Mouse (Mus musculus): ENCODE measurements around the gene Gm12248. TPM values are rescaled to one million over a fixed set of nuclear protein-coding genes. Genes with fewer than 3 reads are reported as not detected.
A peak's percentile ranks its signal among the peaks of the same experiment; 100 is the strongest.
"Not testable (repeated sequence)": the region's sequence is repeated elsewhere in the genome, so short reads cannot be mapped to it uniquely, and the experiment has no call there.

Gm12248 gene
- polyA plus RNA-seq, 1 experiment from 2014 or later, result not detected

DNA sequence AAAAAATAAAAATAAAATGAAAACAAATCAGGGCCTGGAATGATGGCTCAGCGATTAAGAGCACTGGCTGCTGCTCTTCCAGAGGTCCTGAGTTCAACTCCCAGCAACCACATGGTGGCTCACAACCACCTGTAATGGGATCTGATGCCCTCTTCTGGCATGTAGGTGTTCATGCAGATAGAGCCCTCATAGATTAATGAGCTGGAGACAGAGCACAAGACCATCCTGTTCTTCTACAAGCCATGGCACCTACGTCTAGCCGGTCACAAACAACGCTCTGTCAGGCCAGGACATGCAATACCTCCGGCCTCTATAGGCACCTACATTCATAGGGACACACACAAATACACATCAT, 5.4 kb upstream of the Gm12248 start:
- not testable (repeated sequence) for H3K4me3 ChIP-seq; DNase-seq (ENCODE audit: extremely low spot score, low spot score); H3K9me3 ChIP-seq; H3K36me3 ChIP-seq (replicated peaks); H3K27ac ChIP-seq
- Histone ChIP-seq H3K4me1 (peaks cover 21% of the 10 kb centered on the region), H3K27me3 (ENCODE audit: poor library complexity, severe bottlenecking) (peaks cover 39% of the 10 kb centered on the region)
- WGBS, result 67% methylated on average over 5 of the region's 5 CpGs

- peaks cover 40% of the 10 kb centered on the region for H3K27me3 ChIP-seq (ENCODE audit: poor library complexity, severe bottlenecking)
- no peaks in the 10 kb centered on the region for H3K9me3 ChIP-seq
- DNase-seq (ENCODE audit: extremely low spot score, low spot score), result peak; percentile 17
- 2% methylated on average over 38 of the region's 38 CpGs for WGBS
- no peaks in the 10 kb centered on the region for H3K36me3 ChIP-seq (replicated peaks)
- H3K4me1 ChIP-seq, result peaks cover 21% of the 10 kb centered on the region
- H3K27ac ChIP-seq, result no peak overlapping the region
- peak overlapping the region; percentile 55 for H3K4me3 ChIP-seq
Measured at GRCm38 (mm10) chr11:58097621-58098365, 4.9 kb upstream of the Gm12248 start.

DNA sequence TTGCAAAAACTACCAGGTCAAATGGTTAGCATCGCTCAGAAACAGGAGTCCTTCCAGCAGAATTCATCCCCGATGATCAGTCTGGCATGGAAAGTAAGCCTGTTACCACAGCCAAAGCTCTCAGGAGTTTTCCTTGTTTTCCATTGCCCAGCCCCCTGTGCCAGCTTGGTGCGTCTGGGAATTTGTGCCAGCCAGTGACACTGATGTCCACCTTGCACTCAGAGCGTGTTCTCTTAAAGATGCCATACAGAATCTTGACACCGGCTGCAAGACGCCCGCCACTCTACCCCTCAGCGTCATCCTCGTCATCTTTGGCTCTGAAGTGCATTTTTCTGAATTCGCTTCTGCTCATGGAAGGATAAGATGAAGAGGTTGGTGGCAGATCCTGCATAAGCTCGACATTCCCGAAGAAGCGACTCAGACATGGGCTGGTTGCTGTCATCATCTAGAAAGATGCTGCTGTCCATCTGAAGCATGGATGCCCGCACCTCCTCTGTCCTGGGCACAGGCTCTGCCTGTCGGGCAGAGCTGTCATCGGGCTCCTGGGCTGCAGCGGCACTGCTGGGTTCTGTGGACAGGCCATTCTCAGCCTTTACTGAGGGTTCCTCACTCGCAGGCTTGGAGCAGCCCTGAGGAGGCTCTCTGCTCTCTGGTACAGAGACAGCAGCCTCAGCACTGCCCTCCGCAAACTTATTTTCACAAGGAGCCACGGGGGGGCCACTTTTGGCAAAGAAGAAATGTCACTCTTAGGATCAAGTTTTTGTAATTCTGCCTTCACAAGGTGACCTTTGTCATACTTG, 4.1 kb upstream of the Gm12248 start:
- WGBS, result 54% methylated on average over 20 of the region's 20 CpGs
- peak overlapping the region; percentile 55 for H3K4me3 ChIP-seq
- peaks cover 22% of the 10 kb centered on the region for H3K4me1 ChIP-seq
- H3K27ac ChIP-seq, result no peak overlapping the region
- H3K27me3 ChIP-seq (ENCODE audit: poor library complexity, severe bottlenecking), result peaks cover 46% of the 10 kb centered on the region
- H3K36me3 ChIP-seq (replicated peaks), result no peaks in the 10 kb centered on the region
- no peak for DNase-seq (ENCODE audit: extremely low spot score, low spot score)
- H3K9me3 ChIP-seq, result no peaks in the 10 kb centered on the region

- DNase-seq (ENCODE audit: extremely low spot score, low spot score), result no peak
- WGBS, result 90% methylated on average over 5 of the region's 5 CpGs
- Histone ChIP-seq H3K4me3 (no peak overlapping the region), H3K4me1 (peaks cover 22% of the 10 kb centered on the region), H3K36me3 (replicated peaks) (no peaks in the 10 kb centered on the region), H3K27ac (no peak overlapping the region), H3K27me3 (ENCODE audit: poor library complexity, severe bottlenecking) (peaks cover 46% of the 10 kb centered on the region), H3K9me3 (no peaks in the 10 kb centered on the region)
Measured at GRCm38 (mm10) chr11:58096160-58096559, 3.2 kb upstream of the Gm12248 start.

GRCm38 (mm10) chr11:58095561-58095960, 2.6 kb upstream of the Gm12248 start:
- no peak for DNase-seq (ENCODE audit: extremely low spot score, low spot score)
- H3K9me3 ChIP-seq, result no peaks in the 10 kb centered on the region
- peaks cover 22% of the 10 kb centered on the region for H3K4me1 ChIP-seq
- WGBS, result 96% methylated on average over 1 of the region's 1 CpGs
- H3K27me3 ChIP-seq (ENCODE audit: poor library complexity, severe bottlenecking), result peaks cover 46% of the 10 kb centered on the region
- no peaks in the 10 kb centered on the region for H3K36me3 ChIP-seq (replicated peaks)
- no peak overlapping the region for H3K27ac ChIP-seq
- no peak overlapping the region for H3K4me3 ChIP-seq

DNA sequence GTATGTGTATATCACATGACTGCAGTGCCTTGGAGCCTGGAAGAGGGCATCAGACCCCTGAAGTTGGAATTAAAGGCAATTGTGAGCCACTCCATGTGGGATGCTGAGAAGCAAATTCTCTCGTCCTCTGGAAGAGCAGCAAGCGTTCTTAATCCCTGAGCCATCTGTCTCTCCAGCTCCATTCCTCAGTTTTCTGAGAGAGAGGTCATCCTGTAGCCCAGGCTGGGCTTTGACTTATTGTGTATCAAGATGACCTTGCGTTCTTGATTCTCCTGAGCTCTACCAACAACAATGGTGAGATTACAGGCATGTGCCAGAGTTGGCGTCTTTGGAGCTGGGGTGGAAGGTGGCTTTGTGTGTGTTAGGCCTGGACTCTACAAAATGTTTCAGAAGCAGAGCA, 1.8 kb upstream of the Gm12248 start:
- 57% methylated on average over 4 of the region's 4 CpGs for WGBS
- Histone ChIP-seq H3K27me3 (ENCODE audit: poor library complexity, severe bottlenecking) (peaks cover 46% of the 10 kb centered on the region), H3K36me3 (replicated peaks) (no peaks in the 10 kb centered on the region), H3K27ac (no peak overlapping the region), H3K4me3 (no peak overlapping the region), H3K9me3 (no peaks in the 10 kb centered on the region), H3K4me1 (peaks cover 22% of the 10 kb centered on the region)
- no peak for DNase-seq (ENCODE audit: extremely low spot score, low spot score)

DNA sequence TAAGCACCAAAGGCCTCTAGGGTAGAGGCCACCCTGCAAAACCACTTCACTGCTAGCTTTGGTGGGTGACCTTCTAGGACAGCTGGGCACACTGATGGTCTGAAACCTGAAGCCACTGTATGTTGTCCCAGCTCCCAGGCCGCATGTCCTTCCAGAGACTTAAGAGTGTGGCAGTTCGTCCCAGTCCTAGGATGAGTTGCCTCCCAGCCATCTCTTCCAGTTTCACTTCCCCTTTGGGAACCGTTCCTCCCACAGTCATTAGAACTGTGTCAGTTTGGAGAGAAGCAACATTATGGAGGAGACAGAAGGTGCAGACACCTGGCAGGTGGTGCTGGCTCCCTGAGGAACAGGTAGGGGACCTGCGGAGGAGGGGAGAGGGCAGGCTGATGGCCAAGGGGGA, 393 bp downstream of the Gm12248 start:
- peak overlapping the region; percentile 62; the same call in 1 of the 2 replicates for H3K27ac ChIP-seq
- no peaks in the 10 kb centered on the region for H3K9me3 ChIP-seq
- H3K27me3 ChIP-seq (ENCODE audit: poor library complexity, severe bottlenecking), result peaks cover 28% of the 10 kb centered on the region
- no peak for DNase-seq (ENCODE audit: extremely low spot score, low spot score)
- peaks cover 17% of the 10 kb centered on the region for H3K4me1 ChIP-seq
- peak overlapping the region; percentile 24; the same call in 1 of the 2 replicates for H3K4me3 ChIP-seq
- 59% methylated on average over 4 of the region's 4 CpGs for WGBS
- no peaks in the 10 kb centered on the region for H3K36me3 ChIP-seq (replicated peaks)

- H3K36me3 ChIP-seq (replicated peaks), result no peaks in the 10 kb centered on the region
- no peak for DNase-seq (ENCODE audit: extremely low spot score, low spot score)
- no peaks in the 10 kb centered on the region for H3K27me3 ChIP-seq (ENCODE audit: poor library complexity, severe bottlenecking)
- no peaks in the 10 kb centered on the region for H3K4me1 ChIP-seq
- H3K9me3 ChIP-seq, result no peaks in the 10 kb centered on the region; the same call in 1 of the 2 replicates
- no peak overlapping the region for H3K27ac ChIP-seq
- 90% methylated on average over 6 of the region's 6 CpGs for WGBS
- H3K4me3 ChIP-seq, result no peak overlapping the region
Measured at GRCm38 (mm10) chr11:58081716-58082115, 11.2 kb downstream of the Gm12248 start.

GRCm38 (mm10) chr11:58077270-58077669, 15.7 kb downstream of the Gm12248 start:
- Histone ChIP-seq H3K27ac (no peak overlapping the region), H3K36me3 (replicated peaks) (no peaks in the 10 kb centered on the region), H3K4me1 (no peaks in the 10 kb centered on the region), H3K4me3 (no peak overlapping the region), H3K9me3 (no peaks in the 10 kb centered on the region; the same call in 1 of the 2 replicates), H3K27me3 (ENCODE audit: poor library complexity, severe bottlenecking) (no peaks in the 10 kb centered on the region)
- 77% methylated on average over 4 of the region's 4 CpGs for WGBS
- DNase-seq (ENCODE audit: extremely low spot score, low spot score), result no peak

DNA sequence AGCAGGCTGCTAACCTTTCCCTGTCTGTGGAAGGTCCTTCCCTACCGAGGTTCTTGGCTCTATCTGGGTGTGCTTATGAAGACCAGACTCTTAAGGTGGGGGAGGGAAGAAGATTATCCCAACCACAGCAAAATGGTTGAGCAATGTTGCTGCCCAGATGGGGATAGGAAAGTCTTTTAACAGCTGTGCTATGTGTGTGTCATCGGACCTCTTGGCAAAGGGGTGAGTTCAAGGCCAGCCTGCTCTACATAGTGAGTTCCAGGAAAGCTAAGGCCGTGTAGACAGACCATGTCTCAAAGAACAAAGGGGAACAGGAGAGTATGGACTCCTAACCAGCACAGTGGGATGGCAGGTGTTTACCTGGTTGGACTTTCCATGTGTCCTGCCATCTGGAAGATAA, 20.0 kb downstream of the Gm12248 start:
- H3K9me3 ChIP-seq, result no peaks in the 10 kb centered on the region
- H3K4me3 ChIP-seq, result no peak overlapping the region
- 83% methylated on average over 3 of the region's 3 CpGs for WGBS

DNA sequence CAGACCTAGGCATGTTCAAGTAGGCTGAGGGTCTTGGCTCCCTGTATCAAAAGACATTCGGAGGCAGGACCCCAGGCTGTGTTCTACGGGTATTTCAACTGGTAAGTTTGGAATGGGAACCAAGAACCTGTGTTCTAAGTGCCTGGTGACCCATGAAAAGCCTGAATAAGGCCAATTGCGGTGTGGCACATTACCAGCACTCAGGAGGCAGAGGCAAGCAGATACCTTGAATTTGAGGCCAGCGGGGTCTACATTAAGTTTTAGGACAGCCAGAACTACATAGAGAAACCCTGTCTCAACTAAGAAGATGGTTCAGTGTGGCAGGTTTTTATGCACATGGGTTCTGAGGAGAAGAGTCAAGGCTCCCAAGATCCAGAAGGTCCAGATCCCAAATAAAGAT, 27.9 kb downstream of the Gm12248 start:
- H3K9me3 ChIP-seq, result no peaks in the 10 kb centered on the region
- H3K27me3 ChIP-seq (ENCODE audit: poor library complexity, severe bottlenecking), result no peaks in the 10 kb centered on the region
- no peaks in the 10 kb centered on the region for H3K4me1 ChIP-seq
- H3K27ac ChIP-seq, result no peak overlapping the region
- 88% methylated on average over 4 of the region's 4 CpGs for WGBS
- no peak overlapping the region for H3K4me3 ChIP-seq
- peaks cover 24% of the 10 kb centered on the region for H3K36me3 ChIP-seq (replicated peaks)
- DNase-seq (ENCODE audit: extremely low spot score, low spot score), result no peak

More for the DNA sequence above, 20.0 kb downstream of the Gm12248 start:
- H3K4me1 ChIP-seq, result no peaks in the 10 kb centered on the region
- no peak for DNase-seq (ENCODE audit: extremely low spot score, low spot score)
- no peaks in the 10 kb centered on the region for H3K36me3 ChIP-seq (replicated peaks)
- no peaks in the 10 kb centered on the region for H3K27me3 ChIP-seq (ENCODE audit: poor library complexity, severe bottlenecking)
- H3K27ac ChIP-seq, result no peak overlapping the region

DNA sequence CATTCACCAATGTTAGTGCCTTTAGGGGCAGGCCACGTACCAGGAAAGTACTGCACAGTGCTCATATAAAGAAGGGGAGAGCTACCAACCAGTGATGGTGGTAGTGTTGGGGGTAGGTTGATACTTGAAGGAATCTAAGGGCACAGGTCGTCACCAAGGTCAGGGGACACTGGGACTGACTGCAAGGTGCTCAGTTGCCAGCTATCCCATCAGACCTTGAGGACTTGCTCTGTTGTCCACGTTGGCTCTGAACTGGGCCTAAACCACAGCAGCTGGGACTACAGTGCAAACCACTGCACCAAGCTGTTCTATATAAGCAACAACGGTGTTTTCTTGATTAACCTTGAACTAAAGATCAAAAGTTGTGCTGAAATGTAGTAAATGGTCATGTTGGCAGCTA, 30.3 kb downstream of the Gm12248 start:
- WGBS, result 90% methylated on average over 4 of the region's 4 CpGs
- no peak for DNase-seq (ENCODE audit: extremely low spot score, low spot score)
- Histone ChIP-seq H3K36me3 (replicated peaks) (peaks cover 44% of the 10 kb centered on the region), H3K4me3 (no peak overlapping the region), H3K9me3 (no peaks in the 10 kb centered on the region), H3K4me1 (no peaks in the 10 kb centered on the region), H3K27me3 (ENCODE audit: poor library complexity, severe bottlenecking) (no peaks in the 10 kb centered on the region), H3K27ac (no peak overlapping the region)

- H3K36me3 ChIP-seq (replicated peaks), result peaks cover 58% of the 10 kb centered on the region
Measured at GRCm38 (mm10) chr11:58061218-58061617, 31.7 kb downstream of the Gm12248 start.

More at GRCm38 (mm10) chr11:58061218-58061617, 31.7 kb downstream of the Gm12248 start:
- not testable (repeated sequence) for H3K27ac ChIP-seq; H3K4me1 ChIP-seq; H3K9me3 ChIP-seq; H3K4me3 ChIP-seq; H3K27me3 ChIP-seq (ENCODE audit: poor library complexity, severe bottlenecking); DNase-seq (ENCODE audit: extremely low spot score, low spot score)
- 96% methylated on average over 4 of the region's 4 CpGs for WGBS

All from forebrain, embryonic 10.5 days (tissue).